Mouse (Mus musculus): ENCODE results near the gene Pgf. TPM values are rescaled to one million over a fixed set of nuclear protein-coding genes. Genes with fewer than 3 reads are reported as not detected.

The Pgf gene
- total RNA-seq (2021), result 1 to 10 TPM; 5.1 to 6.0 TPM
- long read RNA-seq, partial matches to known transcripts, result 4 of 5 reads
- long read RNA-seq, other reads (novel, unspliced or antisense), result 0 of 5 reads

DNA sequence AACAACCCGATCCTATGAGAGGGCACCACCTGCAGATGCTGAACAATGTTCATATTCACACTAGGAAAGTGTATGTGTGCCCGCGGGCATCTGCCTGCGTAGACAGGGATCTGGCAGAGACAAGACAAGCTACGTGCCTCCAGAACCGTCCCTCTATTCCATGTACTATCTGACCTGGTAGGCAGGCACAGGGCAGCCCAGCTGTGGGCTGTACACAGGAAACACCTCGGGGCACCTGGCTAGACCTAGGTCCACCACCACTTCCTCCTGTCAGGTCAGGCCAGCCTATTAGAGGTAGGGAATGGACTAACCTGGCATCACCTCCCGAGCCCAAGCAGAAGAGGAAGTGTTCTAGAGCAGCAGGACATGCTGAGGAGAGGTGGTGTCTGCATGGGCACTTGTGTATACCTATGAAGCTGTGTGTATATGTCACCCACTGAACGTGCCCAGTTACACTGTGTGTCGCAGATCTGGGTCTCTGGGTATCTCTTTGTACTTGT, at the start of gene Pgf:
Pgf (minus strand) TSS at position 51 of the 500 bp plus-strand sequence.
- DNase-seq (ENCODE audit: low spot score in 2 of 2), result no peak

DNA sequence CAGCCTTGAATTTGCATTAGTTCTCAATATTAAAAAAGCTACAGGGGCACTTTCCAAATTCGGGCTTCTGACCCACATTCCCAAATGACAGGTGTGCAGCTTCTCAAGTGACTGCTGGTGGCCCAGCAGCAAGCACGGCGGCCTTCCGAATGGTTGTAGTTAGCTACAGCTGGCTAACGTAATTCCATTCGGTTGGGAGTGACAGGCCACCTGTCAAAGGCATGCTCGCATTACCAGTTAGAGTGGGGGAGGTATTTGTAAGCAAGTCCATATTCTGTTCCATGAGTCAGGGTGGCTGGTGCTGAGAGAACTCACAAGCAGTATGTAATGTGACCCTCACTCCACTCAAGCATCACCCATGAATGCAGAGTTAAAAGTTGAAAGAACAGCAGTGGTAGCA, 49.6 kb upstream of the Pgf start:
- no peak for DNase-seq (ENCODE audit: low spot score in 2 of 2)

DNA sequence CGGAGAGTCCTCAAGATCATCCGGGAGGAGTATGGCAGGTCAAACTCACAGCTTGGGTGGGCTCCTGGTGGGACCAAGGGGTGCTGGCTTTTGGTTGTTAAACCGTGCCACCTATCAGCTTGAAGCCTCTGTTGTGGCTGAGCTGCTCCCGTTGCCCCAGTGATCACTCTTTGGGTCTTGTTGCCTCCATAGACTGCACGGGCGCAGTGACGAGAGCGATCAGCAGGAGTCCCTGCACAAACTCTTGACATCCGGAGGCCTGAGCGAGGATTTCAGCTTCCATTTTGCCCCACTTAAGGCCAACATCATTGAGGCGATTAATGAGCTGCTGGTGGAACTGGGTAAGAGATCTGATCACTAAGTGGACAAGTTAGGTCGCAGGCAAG, 42.3 kb upstream of the Pgf start:
- DNase-seq (ENCODE audit: low spot score in 2 of 2), result no peak

DNA sequence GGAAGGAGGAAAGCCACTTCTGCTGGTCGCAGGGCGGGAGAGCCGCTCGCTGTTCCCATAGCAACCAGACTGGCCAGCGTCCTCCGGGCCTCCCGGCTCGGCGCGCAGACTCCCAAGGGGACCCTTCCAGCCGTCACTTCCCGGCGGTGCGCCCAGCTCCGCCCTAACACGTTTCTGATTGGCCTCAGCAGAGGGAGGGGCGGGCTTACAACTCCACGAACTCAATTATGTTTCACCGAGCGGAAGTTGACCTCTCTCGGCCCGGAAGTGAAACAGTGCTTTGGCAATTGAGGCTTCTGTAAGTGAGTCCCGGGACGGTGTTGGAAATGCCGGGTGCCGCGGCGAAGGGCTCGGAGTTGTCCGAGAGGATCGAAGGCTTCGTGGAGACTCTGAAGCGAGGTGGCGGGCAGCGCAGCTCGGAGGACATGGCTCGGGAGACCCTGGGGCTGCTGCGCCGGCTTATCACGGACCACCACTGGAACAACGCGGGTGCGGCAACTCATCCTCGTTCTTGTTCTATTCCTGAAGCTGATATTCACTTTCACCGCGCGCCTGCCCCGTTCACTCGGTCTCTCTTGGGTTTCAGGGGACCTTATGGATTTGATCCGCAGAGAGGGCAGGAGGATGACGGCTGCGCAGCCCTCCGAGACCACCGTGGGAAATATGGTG, 41.8 kb upstream of the Pgf start, which contains the start of gene Eif2b2:
Eif2b2 (plus strand) TSS at position 246 of the 669 bp plus-strand sequence.
- DNase-seq (ENCODE audit: low spot score in 2 of 2), result peak; percentile 98 to 99

DNA sequence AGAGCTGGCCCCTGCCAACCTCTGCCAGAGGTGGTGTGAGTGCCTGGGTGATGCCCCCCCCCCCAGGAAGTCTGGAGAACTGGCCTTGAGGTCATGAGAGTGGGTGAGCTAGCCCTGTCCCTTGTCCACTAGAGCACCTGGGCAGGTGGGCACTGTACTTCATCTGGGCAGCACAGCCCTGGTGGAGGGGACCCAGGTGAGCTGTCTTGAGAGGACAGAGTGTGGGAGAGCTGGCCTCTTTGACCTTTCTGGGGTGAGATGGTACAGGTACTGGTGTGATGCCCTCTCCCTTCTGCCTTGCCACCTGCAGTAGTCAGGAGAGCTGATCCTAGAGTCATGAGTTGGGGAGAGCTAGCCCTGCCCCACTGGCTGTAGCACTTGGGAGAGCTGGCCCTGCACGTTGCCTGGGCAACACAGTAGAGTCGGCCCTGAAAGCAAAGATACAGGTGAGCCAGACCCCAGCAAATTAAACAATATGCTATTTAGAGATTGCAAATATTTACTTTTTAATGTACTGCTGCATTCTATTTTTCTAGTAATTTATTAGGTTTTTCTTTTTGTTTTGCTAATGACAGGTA, 40.2 kb upstream of the Pgf start:
- no peak for DNase-seq (ENCODE audit: low spot score in 2 of 2)

DNA sequence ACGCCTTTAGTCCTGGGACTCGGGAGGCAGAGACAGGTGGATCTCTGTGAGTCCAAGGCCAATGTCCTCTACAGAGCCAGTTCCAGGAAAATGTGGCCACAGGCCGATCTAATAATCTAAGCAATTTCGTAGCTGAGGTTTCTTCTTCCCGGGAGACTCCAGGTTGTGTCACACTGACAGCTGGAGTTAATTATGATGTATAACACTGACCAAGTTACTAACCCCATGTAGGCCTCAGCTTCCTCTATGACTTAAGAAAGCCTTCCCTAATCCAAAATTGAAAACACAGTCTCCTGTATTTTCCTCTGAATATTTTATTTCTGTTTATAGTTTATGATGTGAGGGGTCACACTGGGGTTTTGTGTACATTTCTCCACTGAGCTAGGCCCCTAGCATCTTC, 37.4 kb upstream of the Pgf start:
- no peak for DNase-seq (ENCODE audit: low spot score in 2 of 2)

DNA sequence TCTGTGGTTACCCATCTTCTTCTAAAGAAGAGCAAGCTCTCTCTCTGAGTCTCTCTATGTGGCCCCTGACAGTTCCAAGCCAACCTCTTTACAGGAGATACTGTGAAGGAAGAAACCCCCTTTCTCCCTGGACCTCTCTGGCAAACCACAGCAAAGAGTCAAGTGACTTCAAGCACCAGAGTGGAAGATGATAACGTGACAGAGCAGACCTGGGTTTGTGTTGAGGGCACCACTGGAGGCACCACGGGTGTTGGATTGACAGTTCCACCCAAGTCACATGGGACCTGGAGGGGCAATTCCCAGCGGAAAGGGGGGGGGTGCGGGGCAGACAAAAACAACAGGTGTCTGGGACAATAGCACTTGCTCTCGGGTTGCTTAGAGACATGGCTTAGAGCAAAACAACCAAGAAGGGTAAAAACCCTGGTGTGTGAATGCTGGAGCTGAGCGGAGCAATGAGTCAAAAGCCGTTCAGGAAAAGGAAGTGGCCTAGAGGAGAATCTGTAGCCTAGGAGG, 31.2 kb upstream of the Pgf start:
- no peak for DNase-seq (ENCODE audit: low spot score in 2 of 2)

DNA sequence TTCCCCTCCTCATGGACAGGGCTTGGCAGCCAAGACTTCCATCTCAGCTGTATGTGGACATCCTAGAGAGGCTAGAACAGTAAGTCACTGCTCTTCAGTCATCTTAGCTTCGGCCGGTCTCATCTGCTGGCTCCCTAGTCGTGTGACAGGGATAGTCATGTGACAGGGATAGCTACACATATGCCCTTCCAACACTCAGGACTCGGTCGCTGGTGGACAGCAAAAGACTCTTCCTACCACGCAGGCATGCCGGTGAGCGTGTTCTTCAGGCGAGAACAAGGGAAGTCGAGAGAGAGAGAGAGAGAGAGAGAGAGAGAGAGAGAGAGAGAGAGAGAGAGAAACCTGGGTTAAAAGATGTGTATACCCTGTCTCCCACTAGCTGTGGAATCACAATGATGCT, 27.8 kb upstream of the Pgf start:
- no peak for DNase-seq (ENCODE audit: low spot score in 2 of 2)

DNA sequence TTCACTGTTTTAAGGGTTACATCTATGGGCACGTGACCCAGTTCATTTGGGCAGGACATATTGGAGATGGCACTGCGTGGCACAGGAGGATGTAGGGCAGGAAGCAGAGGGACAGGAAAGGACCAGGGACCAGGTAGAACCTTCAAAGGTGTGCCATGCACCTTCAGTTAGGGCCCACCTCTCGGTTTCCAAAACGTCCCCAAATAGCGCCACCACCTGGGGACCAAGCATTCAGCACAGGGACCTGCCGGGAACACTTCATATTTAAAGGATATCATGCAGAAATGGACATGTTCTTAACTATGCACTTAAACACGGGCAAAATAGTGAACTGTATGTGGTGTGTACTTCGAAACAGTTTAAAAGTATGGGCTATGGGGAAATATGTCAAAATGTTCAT, 26.5 kb upstream of the Pgf start:
- no peak for DNase-seq (ENCODE audit: low spot score in 2 of 2)

DNA sequence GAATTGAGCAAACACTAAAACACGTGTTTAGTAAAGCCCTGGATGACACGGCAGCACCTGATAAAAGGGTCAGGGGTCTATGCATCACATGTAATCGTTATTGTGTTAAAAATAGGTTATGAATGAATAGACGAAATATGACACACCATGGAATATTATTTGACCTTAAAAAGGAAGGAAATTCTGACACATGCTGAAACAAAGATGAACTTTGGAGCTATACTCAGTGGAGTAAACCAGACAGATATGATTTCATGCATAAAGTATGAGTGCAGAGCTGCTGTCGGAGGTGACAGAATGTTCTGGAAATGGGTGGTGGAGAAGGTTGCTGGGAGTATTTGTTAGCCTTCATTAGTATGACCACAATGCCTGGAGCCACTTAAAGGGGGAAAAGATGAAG, 26.1 kb upstream of the Pgf start:
- no peak for DNase-seq (ENCODE audit: low spot score in 2 of 2)

DNA sequence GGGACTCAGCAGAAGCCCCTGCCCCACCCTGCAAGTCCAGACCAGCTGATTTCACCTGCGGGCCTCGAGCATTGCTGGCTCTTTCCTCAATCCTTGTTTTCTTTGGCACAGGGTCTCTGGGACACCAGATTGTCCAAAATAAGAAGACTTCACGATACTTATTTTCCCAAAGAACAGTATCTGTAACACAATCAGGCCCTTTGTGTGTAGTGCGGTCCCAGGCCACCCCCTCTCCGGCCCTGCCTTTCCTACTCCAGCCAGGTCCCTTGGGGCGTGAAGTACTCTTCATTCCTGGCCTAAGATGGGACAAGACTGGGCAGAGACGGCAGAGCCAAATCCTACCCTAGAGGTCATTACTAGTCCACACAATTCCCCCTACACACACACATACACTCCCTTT, 24.6 kb upstream of the Pgf start:
- no peak for DNase-seq (ENCODE audit: low spot score in 2 of 2)

DNA sequence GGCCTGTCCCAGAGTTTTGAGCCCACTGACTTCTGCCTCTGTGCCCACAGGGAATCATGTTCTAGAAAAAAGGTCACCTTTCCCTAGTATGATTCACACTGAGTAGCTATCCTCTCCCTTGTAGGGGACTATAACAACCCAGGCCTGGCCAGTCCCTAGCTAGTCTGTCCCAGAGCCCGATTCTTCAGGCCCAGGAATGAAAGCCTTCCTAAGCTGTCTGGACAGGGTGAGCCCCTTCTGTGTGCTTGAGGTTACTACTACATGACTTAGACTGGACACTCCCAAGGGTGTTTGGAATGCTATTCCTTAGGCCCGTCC, 24.2 kb upstream of the Pgf start:
- no peak for DNase-seq (ENCODE audit: low spot score in 2 of 2)

DNA sequence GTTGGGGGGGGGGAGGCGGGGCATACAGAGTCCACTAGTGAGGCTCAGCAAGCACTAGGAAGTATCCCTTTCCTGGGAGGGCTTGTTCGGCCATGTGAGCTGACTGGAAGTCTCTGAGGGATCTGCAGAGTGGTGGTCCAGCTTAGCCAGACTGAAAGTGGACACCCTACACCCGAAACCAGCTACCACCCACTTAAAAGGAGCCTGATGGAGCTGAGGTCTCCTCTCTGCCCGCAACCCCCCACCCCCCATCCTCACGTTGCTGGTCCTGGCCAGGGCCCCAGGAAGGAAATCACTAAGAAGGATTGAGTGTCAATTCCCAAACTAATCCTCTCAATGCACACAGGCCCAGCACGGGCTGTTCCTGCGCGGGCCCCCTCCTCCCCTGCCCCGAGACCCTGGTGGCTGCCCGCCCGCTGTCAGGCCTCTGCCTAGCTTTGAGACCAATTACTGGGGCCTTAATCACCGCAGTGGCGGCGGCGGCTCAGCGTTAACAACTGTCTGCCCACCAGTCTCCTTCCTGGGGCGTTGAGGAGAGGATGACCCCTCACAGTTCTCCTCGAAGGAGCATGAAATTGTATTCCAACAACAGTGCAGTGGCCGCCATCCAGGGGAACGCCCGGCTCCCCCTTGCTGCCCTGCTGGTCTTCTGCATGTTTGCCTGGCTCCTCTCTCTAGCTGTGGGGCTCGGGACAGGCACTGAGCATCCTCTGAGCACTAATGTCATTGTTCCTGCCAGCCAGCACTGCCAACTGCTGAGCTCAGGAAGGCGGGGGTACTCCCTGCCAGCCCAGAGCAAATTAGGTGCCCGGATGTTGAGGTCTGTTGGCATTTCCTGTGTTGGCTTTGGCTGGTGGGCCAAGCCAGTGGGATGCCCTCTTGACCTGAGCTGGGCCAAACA, 23.6 kb upstream of the Pgf start:
- DNase-seq (ENCODE audit: low spot score in 2 of 2), result peak; percentile 38 to 43

DNA sequence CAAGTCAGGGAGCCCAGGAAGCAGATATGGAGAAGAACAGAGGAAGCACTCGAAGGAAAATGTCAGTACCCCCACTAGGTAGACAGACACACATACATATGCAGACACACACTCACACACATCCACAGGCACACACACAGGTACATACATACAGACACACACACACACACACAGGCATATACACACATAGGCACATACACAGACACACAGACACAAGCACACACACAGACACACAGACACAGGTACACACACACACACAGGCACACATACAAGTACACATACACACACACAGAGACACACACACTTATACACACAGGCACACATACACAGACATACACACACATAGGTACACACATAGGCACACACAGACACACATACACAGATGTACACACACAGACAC, 22.4 kb upstream of the Pgf start:
- no peak for DNase-seq (ENCODE audit: low spot score in 2 of 2)

DNA sequence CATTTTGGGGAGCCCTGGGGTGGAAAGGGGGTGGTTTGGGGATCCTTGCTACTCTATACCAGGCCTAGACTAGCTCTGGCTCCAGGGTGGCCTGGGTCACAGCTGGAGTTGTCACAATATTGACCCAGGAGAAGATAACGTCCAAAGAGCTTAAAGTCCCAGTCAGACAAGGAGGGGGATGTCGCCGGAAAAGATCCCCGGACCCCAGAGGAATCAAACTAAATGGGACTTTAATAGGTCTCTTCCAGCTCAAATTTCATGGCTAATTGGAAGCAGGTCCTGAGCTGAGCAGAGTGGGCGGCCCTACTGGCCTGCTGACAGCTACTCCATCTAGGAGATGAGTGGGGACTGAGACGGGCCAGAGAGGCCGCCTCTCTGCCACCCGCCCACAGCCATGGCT, 20.3 kb upstream of the Pgf start:
- no peak for DNase-seq (ENCODE audit: low spot score in 2 of 2)

DNA sequence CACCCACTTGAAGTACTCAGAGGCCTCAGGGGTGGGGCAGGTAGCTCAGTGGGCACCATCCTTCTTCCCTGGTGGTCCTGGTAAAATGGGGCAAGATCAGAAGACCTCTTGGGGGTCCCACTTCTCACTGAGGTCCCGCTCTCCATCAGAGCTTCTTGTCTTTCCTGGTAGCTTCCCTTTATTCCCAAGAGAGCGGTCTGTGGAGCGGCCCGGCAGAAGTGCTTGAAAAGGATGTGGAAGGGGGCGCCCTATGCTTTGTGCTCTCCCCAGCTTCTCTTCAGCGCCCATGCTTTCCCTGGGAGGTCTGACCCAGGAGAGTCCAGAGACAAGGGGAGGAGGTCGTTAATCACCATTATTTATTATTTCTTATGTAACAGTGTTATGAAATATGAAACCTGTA, 19.8 kb upstream of the Pgf start:
- DNase-seq (ENCODE audit: low spot score in 2 of 2), result no peak

DNA sequence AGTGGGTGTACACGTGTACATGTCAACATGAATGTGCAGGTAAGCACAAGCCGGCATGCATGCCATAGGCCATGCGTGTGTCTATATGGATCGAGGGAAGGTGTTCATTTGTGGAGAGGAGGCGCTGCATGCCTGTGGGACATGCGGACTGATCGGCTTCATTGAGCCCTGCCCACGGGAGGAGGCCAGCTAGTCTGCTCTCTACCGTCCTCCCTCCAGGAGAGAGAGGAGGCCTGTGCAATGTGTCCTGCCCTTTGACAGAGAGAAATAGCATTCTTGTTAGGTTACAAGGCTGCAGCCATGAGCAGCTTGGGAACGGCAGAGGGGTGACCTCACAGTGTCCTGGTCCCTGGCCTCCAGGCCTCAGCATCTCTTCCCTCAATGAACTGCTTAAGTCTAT, 18.6 kb upstream of the Pgf start:
- no peak for DNase-seq (ENCODE audit: low spot score in 2 of 2)

DNA sequence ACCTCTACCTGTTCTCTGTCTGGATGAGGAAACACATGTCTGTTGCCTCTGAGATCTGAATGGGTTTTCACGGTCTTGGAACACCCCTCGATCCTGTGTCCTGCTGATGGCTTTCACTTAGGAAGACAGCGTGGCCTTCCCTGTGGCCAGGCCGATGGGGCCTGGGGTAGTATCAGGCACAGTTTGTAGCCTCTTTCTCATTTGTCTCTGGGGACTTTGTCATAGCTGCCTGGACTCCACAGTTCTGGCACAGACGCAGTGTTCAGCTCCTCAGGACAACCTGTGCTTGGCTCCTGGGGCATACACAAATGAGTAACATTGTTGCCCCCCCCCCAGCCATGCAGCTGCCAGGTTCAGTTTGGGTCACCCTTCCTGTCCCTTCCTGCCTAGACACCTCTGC, 17.5 kb upstream of the Pgf start:
- no peak for DNase-seq (ENCODE audit: low spot score in 2 of 2)

DNA sequence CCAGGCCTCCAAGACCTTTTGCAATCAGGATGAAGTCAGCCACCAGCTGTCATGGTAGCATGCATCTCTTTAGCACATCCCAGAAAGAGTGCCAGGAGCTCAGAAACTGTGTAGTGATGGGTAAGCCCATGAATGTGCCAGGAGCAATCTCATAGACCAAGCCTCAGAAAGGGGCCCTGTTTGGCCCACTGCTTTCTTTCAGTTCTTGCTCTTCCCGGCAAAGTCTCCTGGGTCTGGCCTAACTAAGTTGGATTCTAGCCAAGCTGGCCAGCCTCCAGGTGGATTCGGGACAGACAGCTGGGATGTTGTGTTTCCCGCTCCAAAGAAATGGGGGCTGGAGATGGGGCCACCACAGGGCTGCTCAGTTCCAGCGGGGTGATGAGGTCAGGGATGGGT, 17.0 kb upstream of the Pgf start:
- DNase-seq (ENCODE audit: low spot score in 2 of 2), result peak; percentile 76 to 81

DNA sequence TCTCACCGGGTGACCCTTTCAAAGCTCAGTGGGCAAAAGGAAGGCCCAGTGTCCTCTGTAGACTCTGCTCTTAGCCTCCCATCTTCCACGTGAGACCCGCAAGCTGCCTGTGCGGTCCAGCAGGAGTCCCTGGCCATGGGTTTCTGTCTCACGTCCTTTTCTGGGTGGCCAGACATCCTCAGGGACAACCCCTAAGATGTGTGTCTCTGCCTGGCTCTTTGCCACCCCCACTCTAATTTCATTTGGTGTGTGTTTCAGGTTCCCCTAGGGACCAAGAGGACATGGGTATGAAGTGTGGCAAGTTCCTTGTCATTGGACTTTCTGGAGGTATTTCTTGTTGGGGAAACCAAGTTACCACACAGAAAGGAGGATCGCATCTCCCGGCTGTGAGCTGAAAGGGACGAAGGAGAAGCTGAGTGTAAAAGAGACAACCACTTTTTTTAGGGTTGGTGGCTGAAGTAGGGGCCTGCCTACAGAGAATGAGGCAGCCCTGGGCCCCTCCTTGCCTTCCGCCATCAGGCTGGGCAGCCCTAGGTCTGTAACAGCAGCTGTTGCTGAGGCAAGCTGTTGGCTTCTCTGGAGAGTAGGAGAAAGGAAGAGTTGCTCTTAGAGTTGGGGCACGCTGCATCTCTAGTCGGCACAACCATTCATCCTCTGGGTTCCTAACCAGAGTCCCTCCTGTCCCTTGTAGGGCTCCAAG, 16.5 kb upstream of the Pgf start:
- DNase-seq (ENCODE audit: low spot score in 2 of 2), result no peak

DNA sequence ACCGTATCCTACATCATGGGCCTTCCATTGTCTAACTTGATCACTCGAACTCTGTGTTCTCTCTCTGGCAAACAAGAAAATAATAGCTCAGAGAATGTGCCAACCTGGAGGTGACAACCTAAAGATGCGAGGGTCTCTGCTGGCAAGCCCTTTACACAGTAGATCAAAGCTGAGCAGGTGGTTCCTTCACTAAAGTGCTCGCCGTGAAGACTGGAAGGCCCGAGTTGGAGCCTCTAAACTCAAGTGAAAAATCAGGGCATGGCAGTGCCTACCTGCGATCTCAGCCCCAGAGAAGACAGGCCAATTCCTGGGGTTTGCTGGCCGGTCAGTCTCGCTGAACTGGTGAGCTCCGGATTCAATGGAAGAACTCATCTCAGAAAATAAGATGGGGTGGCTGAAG, 15.6 kb upstream of the Pgf start:
- no peak for DNase-seq (ENCODE audit: low spot score in 2 of 2)
